Comparison of ENCODE assay signal across 9 mouse cellular contexts in genomic region chr16:17922163-17922538, GRCm38 (mm10). TPM values are rescaled to one million over a fixed set of nuclear protein-coding genes. Genes with fewer than 3 reads are reported as not detected.
A peak's percentile ranks its signal among the peaks of the same experiment; 100 is the strongest.
DNase-seq lines count a peak whose midpoint lies in the region; ATAC-seq and TF ChIP-seq lines count a peak whose summit lies in the region.
"Had no signal": no experiment of that assay in that cellular context is flagged by ENCODE, and none has a peak within 500 bp of the region (broad histone marks: within the 10 kb centered on the region; RNA-seq: fewer than 3 reads in every experiment).

No protein-coding gene starts in this region.

- no peak for DNase-seq in heart, adult 18-20 months
- DNase-seq in yolk sac, embryonic 10.5 days (ENCODE audit: low spot score) = no peak
- no peak for DNase-seq in T-cell, adult 2 months (ENCODE audit: low spot score)

- H3K4me3 ChIP-seq in heart, embryonic 12.5 days = peak overlapping the region; percentile 70
- H3K4me3 ChIP-seq in E14TG2a.4 (replicated peaks; ENCODE audit: low read length) = peak overlapping the region; percentile 94
- H3K4me3 ChIP-seq in limb, embryonic 12.5 days (replicated peaks) = peak overlapping the region; percentile 76
- peak overlapping the region; percentile 87 for H3K4me3 ChIP-seq in neural tube, embryonic 15.5 days (replicated peaks)

- peaks cover 29% of the 10 kb centered on the region for H3K27me3 ChIP-seq in heart, embryonic 12.5 days (replicated peaks)
- peaks cover 29% of the 10 kb centered on the region for H3K27me3 ChIP-seq in E14TG2a.4 (ENCODE audit: insufficient read depth, low read length)
- H3K27me3 ChIP-seq in limb, embryonic 12.5 days = peaks cover 42% of the 10 kb centered on the region
- H3K27me3 ChIP-seq in neural tube, embryonic 15.5 days (replicated peaks) = peaks cover 29% of the 10 kb centered on the region

- H3K9ac ChIP-seq in heart, embryonic 12.5 days = peak overlapping the region; percentile 90
- peak overlapping the region; percentile 86 for H3K9ac ChIP-seq in limb, embryonic 12.5 days (replicated peaks)
- peak overlapping the region; percentile 90 for H3K9ac ChIP-seq in neural tube, embryonic 15.5 days (replicated peaks)

- H3K9me3 ChIP-seq in heart, embryonic 12.5 days (replicated peaks) = 0 out of 2 replicates have a peak, but pooled peaks cover 3% of the 10 kb centered on the region
- no peaks in the 10 kb centered on the region for H3K9me3 ChIP-seq in E14TG2a.4 (ENCODE audit: low read length)
- no peaks in the 10 kb centered on the region for H3K9me3 ChIP-seq in limb, embryonic 12.5 days
- H3K9me3 ChIP-seq in neural tube, embryonic 15.5 days (replicated peaks) = no peaks in the 10 kb centered on the region

- H3K4me2 ChIP-seq in heart, embryonic 12.5 days = peak overlapping the region; percentile 95
- H3K4me2 ChIP-seq in limb, embryonic 12.5 days = peak overlapping the region; percentile 87
- peak overlapping the region; percentile 98 for H3K4me2 ChIP-seq in neural tube, embryonic 15.5 days

- peaks cover 17% of the 10 kb centered on the region for H3K36me3 ChIP-seq in heart, embryonic 12.5 days
- peaks cover 41% of the 10 kb centered on the region for H3K36me3 ChIP-seq in E14TG2a.4 (ENCODE audit: insufficient read depth, low read length)
- peaks cover 20% of the 10 kb centered on the region for H3K36me3 ChIP-seq in limb, embryonic 12.5 days
- H3K36me3 ChIP-seq in neural tube, embryonic 15.5 days = peaks cover 19% of the 10 kb centered on the region

- peak overlapping the region; percentile 63 for H3K27ac ChIP-seq in heart, embryonic 12.5 days (ENCODE audit: poor library complexity, severe bottlenecking)
- H3K27ac ChIP-seq in limb, embryonic 12.5 days = peak overlapping the region; percentile 68; the same call in 1 of the 2 replicates
- peak overlapping the region; percentile 90 for H3K27ac ChIP-seq in neural tube, embryonic 15.5 days (replicated peaks)

- H3K4me1 ChIP-seq in heart, embryonic 12.5 days (replicated peaks) = peaks cover 24% of the 10 kb centered on the region
- H3K4me1 ChIP-seq in E14TG2a.4 (replicated peaks; ENCODE audit: low read depth, low read length) = peaks cover 73% of the 10 kb centered on the region
- peaks cover 23% of the 10 kb centered on the region for H3K4me1 ChIP-seq in limb, embryonic 12.5 days (replicated peaks)
- peaks cover 52% of the 10 kb centered on the region for H3K4me1 ChIP-seq in neural tube, embryonic 15.5 days

- no peak for TF ChIP-seq CTCF in E14TG2a.4 (conservative IDR thresholded peaks at IDR 0.05; ENCODE audit: low read length)

- WGBS in heart, embryonic 12.5 days = under 1% methylated on average over 14 of the region's 14 CpGs
- 1% methylated on average over 14 of the region's 14 CpGs for WGBS in limb, embryonic 12.5 days
- 1% methylated on average over 14 of the region's 14 CpGs for WGBS in neural tube, embryonic 15.5 days

- peak; percentile 3 for ATAC-seq in heart, embryonic 12.5 days (ENCODE audit: insufficient number of reproducible peaks, low FRiP score)
- ATAC-seq in erythroblast, adult 5-6 weeks (replicated peaks; ENCODE audit: low FRiP score, poor library complexity, severe bottlenecking) = peak; percentile 14
- ATAC-seq in limb, embryonic 12.5 days (ENCODE audit: insufficient number of reproducible peaks, insufficient read depth, low FRiP score, low TSS enrichment, low read depth) = no peak
- ATAC-seq in neural tube, embryonic 15.5 days (ENCODE audit: low FRiP score) = peak; percentile 32

RNA-seq across cellular contexts. Expression of gene Slc25a1, which starts 5.9 kb away (rescaled TPM):
- 37.6 and 37.8 TPM in 2 replicates for polyA plus RNA-seq in heart, embryonic 12.5 days (2016; fragmentation: Nextera tagmentation; extraction: Ambion mirVana)
- 10 to 100 TPM; 10.3 to 37.8 TPM for total RNA-seq in heart, adult 18-20 months (2021)
- 5.4 and 6.9 TPM in 2 replicates for total RNA-seq in erythroblast, adult 5-6 weeks (2015; ENCODE audit: low replicate concordance)
- total RNA-seq in erythroblast, adult 5-6 weeks (2017; ENCODE audit: low replicate concordance) = 8.6 and 13.7 TPM in 2 replicates
- 79.5 and 83.0 TPM in 2 replicates for polyA plus RNA-seq in limb, embryonic 12.5 days (2016; fragmentation: Nextera tagmentation; extraction: Ambion mirVana)
- polyA plus RNA-seq in neural tube, embryonic 15.5 days (2015; fragmentation: Nextera tagmentation; extraction: Ambion mirVana) = 187 and 221 TPM in 2 replicates

RNA-seq across cellular contexts. Expression of gene Gsc2, which starts 7.3 kb away (rescaled TPM):
- not detected in 2 replicates for polyA plus RNA-seq in heart, embryonic 12.5 days (2016; fragmentation: Nextera tagmentation; extraction: Ambion mirVana)
- total RNA-seq in heart, adult 18-20 months (2021) = not detected
- not detected in 2 replicates for total RNA-seq in erythroblast, adult 5-6 weeks (2015; ENCODE audit: low replicate concordance)
- not detected in 2 replicates for total RNA-seq in erythroblast, adult 5-6 weeks (2017; ENCODE audit: low replicate concordance)
- polyA plus RNA-seq in limb, embryonic 12.5 days (2016; fragmentation: Nextera tagmentation; extraction: Ambion mirVana) = not detected in 2 replicates
- polyA plus RNA-seq in neural tube, embryonic 15.5 days (2015; fragmentation: Nextera tagmentation; extraction: Ambion mirVana) = 0.15 TPM in 1 of 2 replicates, not detected in the other
- total RNA-seq: hematopoietic stem cell, adult 5-6 weeks had no signal

RNA-seq across cellular contexts. Expression of gene Ess2, which starts 11.0 kb away (rescaled TPM):
- 30.2 and 31.6 TPM in 2 replicates for polyA plus RNA-seq in heart, embryonic 12.5 days (2016; fragmentation: Nextera tagmentation; extraction: Ambion mirVana)
- total RNA-seq in heart, adult 18-20 months (2021) = 1 to 10 TPM; 8.6 TPM
- 1.7 TPM in 1 of 2 replicates, not detected in the other for total RNA-seq in erythroblast, adult 5-6 weeks (2015; ENCODE audit: low replicate concordance)
- total RNA-seq in erythroblast, adult 5-6 weeks (2017; ENCODE audit: low replicate concordance) = 6.0 and 8.4 TPM in 2 replicates
- polyA plus RNA-seq in limb, embryonic 12.5 days (2016; fragmentation: Nextera tagmentation; extraction: Ambion mirVana) = 50.6 and 54.7 TPM in 2 replicates
- polyA plus RNA-seq in neural tube, embryonic 15.5 days (2015; fragmentation: Nextera tagmentation; extraction: Ambion mirVana) = 40.7 and 42.5 TPM in 2 replicates

RNA-seq across cellular contexts. Expression of gene Tssk2, which starts 23.7 kb away (rescaled TPM):
- polyA plus RNA-seq in heart, embryonic 12.5 days (2016; fragmentation: Nextera tagmentation; extraction: Ambion mirVana) = not detected in 2 replicates
- total RNA-seq in heart, adult 18-20 months (2021) = not detected
- not detected in 2 replicates for total RNA-seq in erythroblast, adult 5-6 weeks (2015; ENCODE audit: low replicate concordance)
- total RNA-seq in erythroblast, adult 5-6 weeks (2017; ENCODE audit: low replicate concordance) = not detected in 2 replicates
- not detected in 2 replicates for polyA plus RNA-seq in limb, embryonic 12.5 days (2016; fragmentation: Nextera tagmentation; extraction: Ambion mirVana)
- polyA plus RNA-seq in neural tube, embryonic 15.5 days (2015; fragmentation: Nextera tagmentation; extraction: Ambion mirVana) = not detected in 2 replicates
- total RNA-seq: hematopoietic stem cell, adult 5-6 weeks had no signal

RNA-seq across cellular contexts. Expression of gene Dgcr2, which starts 23.8 kb away (rescaled TPM):
- 54.5 and 56.8 TPM in 2 replicates for polyA plus RNA-seq in heart, embryonic 12.5 days (2016; fragmentation: Nextera tagmentation; extraction: Ambion mirVana)
- total RNA-seq in heart, adult 18-20 months (2021) = 10 to 100 TPM; 43.5 to 48.3 TPM
- 2.1 and 26.1 TPM in 2 replicates for total RNA-seq in erythroblast, adult 5-6 weeks (2015; ENCODE audit: low replicate concordance)
- 11.6 and 13.8 TPM in 2 replicates for total RNA-seq in erythroblast, adult 5-6 weeks (2017; ENCODE audit: low replicate concordance)
- 102 and 105 TPM in 2 replicates for polyA plus RNA-seq in limb, embryonic 12.5 days (2016; fragmentation: Nextera tagmentation; extraction: Ambion mirVana)
- polyA plus RNA-seq in neural tube, embryonic 15.5 days (2015; fragmentation: Nextera tagmentation; extraction: Ambion mirVana) = 97.7 and 99.0 TPM in 2 replicates
